Mouse (Mus musculus) bone marrow, adult 2 months (tissue): Measurements from ENCODE around the gene Ankra2. TPM values are rescaled to one million over a fixed set of nuclear protein-coding genes. Genes with fewer than 3 reads are reported as not detected.
A peak's percentile ranks its signal among the peaks of the same experiment; 100 is the strongest.

Experiments
- H3K27ac ChIP-seq: fragments of 200-500 bp; 2 replicates; pipeline ENCODE4 v1.5.1; 2012; ENCODE audit warnings: low read depth, mild to moderate bottlenecking, control low read depth, inconsistent platforms, low read length; ENCODE audit not compliant: control insufficient read depth, poor library complexity, insufficient read depth
- H3K4me1 ChIP-seq: fragments of 200-500 bp; 2 replicates; pipeline ENCODE4 v1.6.1; 2011; ENCODE audit warnings: low read length; ENCODE audit not compliant: control insufficient read depth, insufficient read depth
- H3K4me3 ChIP-seq: fragments of 200-500 bp; replicated peaks from 2 replicates; pipeline ENCODE3; 2011; ENCODE audit warnings: mild to moderate bottlenecking, low read depth, low read length, control low read depth; ENCODE audit not compliant: control insufficient read depth
- CTCF ChIP-seq: fragments of 200-500 bp; IDR thresholded peaks from 2 replicates; pipeline ENCODE4 v1.5.1; 2011; ENCODE audit warnings: low read length, control low read depth; ENCODE audit not compliant: control insufficient read depth, insufficient read depth
- POLR2A ChIP-seq: fragments of 200-500 bp; IDR thresholded peaks from 2 replicates; pipeline ENCODE4 v1.6.1; 2011; ENCODE audit warnings: low read depth, mild to moderate bottlenecking, control low read depth, low read length, borderline replicate concordance; ENCODE audit not compliant: control insufficient read depth
- WGBS: fragments of 180-500 bp; shearing (Covaris S2); methylation state at CpG from one replicate; pipeline ENCODE4 v1.1.7; 2018; 5-methylcytosine and 5-hydroxymethylcytosine counted together
- polyA plus RNA-seq: library from polyadenylated mRNA; stranded (reverse); fragments of >200 nt; gene quantifications from 2 replicates; pipeline ENCODE4 v1.2.4, GENCODE M21; 2011; ENCODE audit warnings: low replicate concordance; ENCODE audit not compliant: missing spikeins, insufficient read depth, insufficient read length

Ankra2 gene
- polyA plus RNA-seq, 1 experiment, result 7.7 TPM

GRCm38 (mm10) chr13:98316480-98317245 is 53.8 kb downstream of the Ankra2 start, which contains the start of gene Btf3:
Gene Btf3, minus strand, starts transcription at chr13:98317006.
- Histone ChIP-seq H3K27ac (peak within 1 kb of the TSS; percentile 94), H3K4me3 (peak within 1 kb of the TSS; percentile 76), H3K4me1 (no peaks in the 10 kb centered on the region; the same call in 1 of the 2 replicates)
- whole genome bisulfite sequencing, result under 1% methylated on average over 86 of the region's 90 CpGs
- peak; percentile 81; the same call in 1 of the 2 replicates for TF ChIP-seq POLR2A
- no peak for TF ChIP-seq CTCF

GRCm38 (mm10) chr13:98317246-98317677 is 54.4 kb downstream of the Ankra2 start:
- 2% methylated on average over 16 of the region's 16 CpGs for WGBS
- H3K4me1 ChIP-seq, result no peaks in the 10 kb centered on the region; the same call in 1 of the 2 replicates
- peak overlapping the region; percentile 76 for H3K4me3 ChIP-seq
- peak overlapping the region; percentile 94 for H3K27ac ChIP-seq
- TF ChIP-seq CTCF, result no peak
- TF ChIP-seq POLR2A, result no peak

- H3K27ac ChIP-seq, result no peak overlapping the region
- H3K4me3 ChIP-seq, result no peak overlapping the region
- TF ChIP-seq CTCF (no peak), POLR2A (no peak)
- no peaks in the 10 kb centered on the region; the same call in 1 of the 2 replicates for H3K4me1 ChIP-seq
- WGBS, result 77% methylated on average over 6 of the region's 6 CpGs
Measured at GRCm38 (mm10) chr13:98317911-98318310, 55.0 kb downstream of the Ankra2 start.

Other genes with a start within 250 kb of the Ankra2 start
- gene Arhgef28, start 56.6 kb upstream of the Ankra2 start, polyA plus RNA-seq, result 2.7 TPM in 1 of 2 replicates, not detected in the other
- 3.9 and 12.0 TPM in 2 replicates for gene Utp15, start within 50 bp of the Ankra2 start, polyA plus RNA-seq
- gene Gm21976, start 16.8 kb downstream of the Ankra2 start, polyA plus RNA-seq, result not detected in 2 replicates
- gene Btf3, start 53.9 kb downstream of the Ankra2 start, polyA plus RNA-seq, result 419 and 484 TPM in 2 replicates
- gene Foxd1, start 91.2 kb downstream of the Ankra2 start, polyA plus RNA-seq, result not detected in 2 replicates
- 9.2 TPM in 1 of 2 replicates, not detected in the other for gene Gm10320, start 228.9 kb downstream of the Ankra2 start, polyA plus RNA-seq